Mouse (Mus musculus): Measurements from ENCODE around the gene Macrod2. TPM values are rescaled to one million over a fixed set of nuclear protein-coding genes. Genes with fewer than 3 reads are reported as not detected.
A peak's percentile ranks its signal among the peaks of the same experiment; 100 is the strongest.

The Macrod2 gene
- polyA plus RNA-seq, 1 experiment from 2014 or later: 28.7 TPM

- Histone ChIP-seq H3K36me3 (ENCODE audit: insufficient read depth, low read length) (no peaks in the 10 kb centered on the region), H3K9me3 (ENCODE audit: low read length) (no peaks in the 10 kb centered on the region), H3K27ac (ENCODE audit: low read length) (no peak overlapping the region), H3K4me3 (ENCODE audit: low read length) (no peak overlapping the region), H3K4me1 (ENCODE audit: insufficient read depth, low read length) (no peaks in the 10 kb centered on the region), H3K9ac (replicated peaks; ENCODE audit: low read length) (no peak overlapping the region), H3K27me3 (ENCODE audit: insufficient read depth, low read length) (no peaks in the 10 kb centered on the region), H3K4me2 (replicated peaks; ENCODE audit: low read depth, low read length) (no peak overlapping the region)
- peak; percentile 31; the same call in 1 of the 2 replicates for ATAC-seq (ENCODE audit: low FRiP score, low TSS enrichment)
- 39% methylated on average over 4 of the region's 4 CpGs for WGBS
These were observed 416.6 kb downstream of the Macrod2 start for GRCm38 (mm10) chr2:140811693-140812092.

- Histone ChIP-seq H3K36me3 (ENCODE audit: insufficient read depth, low read length) (no peaks in the 10 kb centered on the region), H3K4me1 (ENCODE audit: insufficient read depth, low read length) (no peaks in the 10 kb centered on the region), H3K9ac (replicated peaks; ENCODE audit: low read length) (no peak overlapping the region), H3K9me3 (ENCODE audit: low read length) (no peaks in the 10 kb centered on the region), H3K4me3 (ENCODE audit: low read length) (no peak overlapping the region), H3K27ac (ENCODE audit: low read length) (no peak overlapping the region), H3K27me3 (ENCODE audit: insufficient read depth, low read length) (no peaks in the 10 kb centered on the region), H3K4me2 (replicated peaks; ENCODE audit: low read depth, low read length) (no peak overlapping the region)
- 34% methylated on average over 2 of the region's 2 CpGs for WGBS
- no peak for ATAC-seq (ENCODE audit: low FRiP score, low TSS enrichment)
These were observed 424.4 kb downstream of the Macrod2 start for GRCm38 (mm10) chr2:140819391-140820120.

- Histone ChIP-seq H3K27me3 (ENCODE audit: insufficient read depth, low read length) (no peaks in the 10 kb centered on the region), H3K9me3 (ENCODE audit: low read length) (no peaks in the 10 kb centered on the region), H3K9ac (replicated peaks; ENCODE audit: low read length) (no peak overlapping the region), H3K4me1 (ENCODE audit: insufficient read depth, low read length) (no peaks in the 10 kb centered on the region), H3K36me3 (ENCODE audit: insufficient read depth, low read length) (no peaks in the 10 kb centered on the region), H3K4me2 (replicated peaks; ENCODE audit: low read depth, low read length) (no peak overlapping the region), H3K27ac (ENCODE audit: low read length) (no peak overlapping the region), H3K4me3 (ENCODE audit: low read length) (no peak overlapping the region)
- 91% methylated on average over 3 of the region's 3 CpGs for WGBS
- ATAC-seq (ENCODE audit: low FRiP score, low TSS enrichment): no peak
These were observed 427.3 kb downstream of the Macrod2 start for GRCm38 (mm10) chr2:140822378-140822777.

- no peak for ATAC-seq (ENCODE audit: low FRiP score, low TSS enrichment)
- no peak overlapping the region for H3K9ac ChIP-seq (replicated peaks; ENCODE audit: low read length)
- no peaks in the 10 kb centered on the region for H3K9me3 ChIP-seq (ENCODE audit: low read length)
- 68% methylated on average over 2 of the region's 2 CpGs for WGBS
- H3K4me1 ChIP-seq (ENCODE audit: insufficient read depth, low read length): no peaks in the 10 kb centered on the region
- no peak overlapping the region for H3K4me3 ChIP-seq (ENCODE audit: low read length)
- H3K27me3 ChIP-seq (ENCODE audit: insufficient read depth, low read length): no peaks in the 10 kb centered on the region
- no peak overlapping the region for H3K27ac ChIP-seq (ENCODE audit: low read length)
- no peak overlapping the region for H3K4me2 ChIP-seq (replicated peaks; ENCODE audit: low read depth, low read length)
- H3K36me3 ChIP-seq (ENCODE audit: insufficient read depth, low read length): no peaks in the 10 kb centered on the region
These were observed 431.1 kb downstream of the Macrod2 start for GRCm38 (mm10) chr2:140826241-140826640.

- H3K27me3 ChIP-seq (ENCODE audit: insufficient read depth, low read length): no peaks in the 10 kb centered on the region
- H3K36me3 ChIP-seq (ENCODE audit: insufficient read depth, low read length): no peaks in the 10 kb centered on the region
- no peak overlapping the region for H3K4me3 ChIP-seq (ENCODE audit: low read length)
- no peak overlapping the region for H3K4me2 ChIP-seq (replicated peaks; ENCODE audit: low read depth, low read length)
- no peak for ATAC-seq (ENCODE audit: low FRiP score, low TSS enrichment)
- no peaks in the 10 kb centered on the region for H3K4me1 ChIP-seq (ENCODE audit: insufficient read depth, low read length)
- WGBS: 86% methylated on average over 5 of the region's 5 CpGs
- H3K9ac ChIP-seq (replicated peaks; ENCODE audit: low read length): no peak overlapping the region
- no peaks in the 10 kb centered on the region for H3K9me3 ChIP-seq (ENCODE audit: low read length)
- no peak overlapping the region for H3K27ac ChIP-seq (ENCODE audit: low read length)
These were observed 433.8 kb downstream of the Macrod2 start for GRCm38 (mm10) chr2:140828859-140829258.

GRCm38 (mm10) chr2:140830086-140830485 is 435.0 kb downstream of the Macrod2 start:
- Histone ChIP-seq H3K36me3 (ENCODE audit: insufficient read depth, low read length) (no peaks in the 10 kb centered on the region), H3K27me3 (ENCODE audit: insufficient read depth, low read length) (no peaks in the 10 kb centered on the region), H3K4me3 (ENCODE audit: low read length) (no peak overlapping the region), H3K9me3 (ENCODE audit: low read length) (no peaks in the 10 kb centered on the region), H3K9ac (replicated peaks; ENCODE audit: low read length) (no peak overlapping the region), H3K27ac (ENCODE audit: low read length) (no peak overlapping the region), H3K4me1 (ENCODE audit: insufficient read depth, low read length) (no peaks in the 10 kb centered on the region), H3K4me2 (replicated peaks; ENCODE audit: low read depth, low read length) (no peak overlapping the region)
- peak; percentile 54; the same call in 1 of the 2 replicates for ATAC-seq (ENCODE audit: low FRiP score, low TSS enrichment)
- 77% methylated on average over 3 of the region's 3 CpGs for WGBS

GRCm38 (mm10) chr2:140839371-140839770 is 444.3 kb downstream of the Macrod2 start:
- Histone ChIP-seq H3K27ac (ENCODE audit: low read length) (no peak overlapping the region), H3K9ac (replicated peaks; ENCODE audit: low read length) (no peak overlapping the region), H3K4me2 (replicated peaks; ENCODE audit: low read depth, low read length) (no peak overlapping the region), H3K36me3 (ENCODE audit: insufficient read depth, low read length) (no peaks in the 10 kb centered on the region), H3K4me3 (ENCODE audit: low read length) (no peak overlapping the region), H3K27me3 (ENCODE audit: insufficient read depth, low read length) (no peaks in the 10 kb centered on the region), H3K9me3 (ENCODE audit: low read length) (no peaks in the 10 kb centered on the region), H3K4me1 (ENCODE audit: insufficient read depth, low read length) (no peaks in the 10 kb centered on the region)
- WGBS: 25% methylated on average over 2 of the region's 2 CpGs
- no peak for ATAC-seq (ENCODE audit: low FRiP score, low TSS enrichment)

GRCm38 (mm10) chr2:140839880-140840279 is 444.8 kb downstream of the Macrod2 start:
- no peak overlapping the region for H3K4me2 ChIP-seq (replicated peaks; ENCODE audit: low read depth, low read length)
- 61% methylated on average over 3 of the region's 3 CpGs for WGBS
- no peak overlapping the region for H3K27ac ChIP-seq (ENCODE audit: low read length)
- H3K4me1 ChIP-seq (ENCODE audit: insufficient read depth, low read length): no peaks in the 10 kb centered on the region
- H3K36me3 ChIP-seq (ENCODE audit: insufficient read depth, low read length): no peaks in the 10 kb centered on the region
- H3K27me3 ChIP-seq (ENCODE audit: insufficient read depth, low read length): no peaks in the 10 kb centered on the region
- no peak overlapping the region for H3K4me3 ChIP-seq (ENCODE audit: low read length)
- H3K9me3 ChIP-seq (ENCODE audit: low read length): no peaks in the 10 kb centered on the region
- H3K9ac ChIP-seq (replicated peaks; ENCODE audit: low read length): no peak overlapping the region
- no peak for ATAC-seq (ENCODE audit: low FRiP score, low TSS enrichment)

- 87% methylated on average over 5 of the region's 5 CpGs for WGBS
- no peak for ATAC-seq (ENCODE audit: low FRiP score, low TSS enrichment)
- no peaks in the 10 kb centered on the region for H3K27me3 ChIP-seq (ENCODE audit: insufficient read depth, low read length)
- no peaks in the 10 kb centered on the region for H3K4me1 ChIP-seq (ENCODE audit: insufficient read depth, low read length)
- H3K9me3 ChIP-seq (ENCODE audit: low read length): no peaks in the 10 kb centered on the region
- H3K27ac ChIP-seq (ENCODE audit: low read length): no peak overlapping the region
- H3K4me2 ChIP-seq (replicated peaks; ENCODE audit: low read depth, low read length): no peak overlapping the region
- no peaks in the 10 kb centered on the region for H3K36me3 ChIP-seq (ENCODE audit: insufficient read depth, low read length)
- H3K9ac ChIP-seq (replicated peaks; ENCODE audit: low read length): no peak overlapping the region
- no peak overlapping the region for H3K4me3 ChIP-seq (ENCODE audit: low read length)
These were observed 448.9 kb downstream of the Macrod2 start for GRCm38 (mm10) chr2:140844030-140844429.

GRCm38 (mm10) chr2:140847817-140848428 is 452.8 kb downstream of the Macrod2 start:
- no peak overlapping the region for H3K4me2 ChIP-seq (replicated peaks; ENCODE audit: low read depth, low read length)
- no peak overlapping the region for H3K27ac ChIP-seq (ENCODE audit: low read length)
- no peak overlapping the region for H3K9ac ChIP-seq (replicated peaks; ENCODE audit: low read length)
- H3K36me3 ChIP-seq (ENCODE audit: insufficient read depth, low read length): no peaks in the 10 kb centered on the region
- no peaks in the 10 kb centered on the region for H3K27me3 ChIP-seq (ENCODE audit: insufficient read depth, low read length)
- 91% methylated on average over 5 of the region's 5 CpGs for WGBS
- H3K4me3 ChIP-seq (ENCODE audit: low read length): no peak overlapping the region
- no peaks in the 10 kb centered on the region for H3K4me1 ChIP-seq (ENCODE audit: insufficient read depth, low read length)
- no peak for ATAC-seq (ENCODE audit: low FRiP score, low TSS enrichment)
- no peaks in the 10 kb centered on the region for H3K9me3 ChIP-seq (ENCODE audit: low read length)

Data from kidney, embryonic 16.5 days (tissue).